Mouse (Mus musculus): ENCODE data around the gene Sept6. TPM values are rescaled to one million over a fixed set of nuclear protein-coding genes. Genes with fewer than 3 reads are reported as not detected.

Sept6 gene
- polyA plus RNA-seq, 2 experiments: 3.0 TPM

GRCm38 (mm10) chrX:37018150-37018654, 26.6 kb upstream of the Sept6 start:
- Histone ChIP-seq H3K4me3 (ENCODE audit: insufficient read depth in 1 of 2, low read depth in 2 of 2, low read length in 2 of 2) (no peak overlapping the region), H3K36me3 (replicated peaks; ENCODE audit: control insufficient read depth, insufficient read depth, low read depth) (no peaks in the 10 kb centered on the region), H3K27me3 (ENCODE audit: control insufficient read depth, insufficient read depth, low read length) (no peaks in the 10 kb centered on the region), H3K4me2 (ENCODE audit: low read depth) (no peak overlapping the region), H3K9me3 (ENCODE audit: control insufficient read depth, low read length) (no peaks in the 10 kb centered on the region), H3K27ac (no peak overlapping the region), H3K4me1 (replicated peaks; ENCODE audit: control insufficient read depth in 2 of 2, insufficient read depth in 2 of 2, low read length in 1 of 2) (no peaks in the 10 kb centered on the region), H3K9ac (replicated peaks) (no peak overlapping the region)
- 69% methylated on average over 9 of the region's 9 CpGs for WGBS (ENCODE audit: insufficient replicate concordance)
- ATAC-seq (ENCODE audit: insufficient read depth) (no peak), DNase-seq (ENCODE audit: low read depth in 3 of 3, low spot score in 3 of 3) (no peak)
- TF ChIP-seq CTCF (IDR thresholded peaks at IDR 0.05; ENCODE audit: low read depth): no peak
- no peak for TF ChIP-seq EP300 (IDR thresholded peaks at IDR 0.05; ENCODE audit: low read depth)

- Histone ChIP-seq H3K4me1 (replicated peaks; ENCODE audit: control insufficient read depth in 2 of 2, insufficient read depth in 2 of 2, low read length in 1 of 2) (no peaks in the 10 kb centered on the region), H3K4me3 (ENCODE audit: insufficient read depth in 1 of 2, low read depth in 2 of 2, low read length in 2 of 2) (no peak overlapping the region), H3K27me3 (ENCODE audit: control insufficient read depth, insufficient read depth, low read length) (no peaks in the 10 kb centered on the region), H3K27ac (no peak overlapping the region), H3K36me3 (replicated peaks; ENCODE audit: control insufficient read depth, insufficient read depth, low read depth) (no peaks in the 10 kb centered on the region), H3K4me2 (ENCODE audit: low read depth) (no peak overlapping the region), H3K9ac (replicated peaks) (no peak overlapping the region), H3K9me3 (ENCODE audit: control insufficient read depth, low read length) (no peaks in the 10 kb centered on the region)
- DNase-seq (ENCODE audit: low read depth in 3 of 3, low spot score in 3 of 3): no peak
- WGBS (ENCODE audit: insufficient replicate concordance): 40% methylated on average over 5 of the region's 5 CpGs
- ATAC-seq (ENCODE audit: insufficient read depth): no peak
- TF ChIP-seq CTCF (IDR thresholded peaks at IDR 0.05; ENCODE audit: low read depth): no peak
- no peak for TF ChIP-seq EP300 (IDR thresholded peaks at IDR 0.05; ENCODE audit: low read depth)
These were observed 22.3 kb upstream of the Sept6 start for GRCm38 (mm10) chrX:37013870-37014269.

- H3K9ac ChIP-seq (replicated peaks): no peak overlapping the region
- ATAC-seq (ENCODE audit: insufficient read depth) (no peak), DNase-seq (ENCODE audit: low read depth in 3 of 3, low spot score in 3 of 3) (no peak)
- 54% methylated on average over 4 of the region's 4 CpGs for WGBS (ENCODE audit: insufficient replicate concordance)
- TF ChIP-seq EP300 (IDR thresholded peaks at IDR 0.05; ENCODE audit: low read depth): no peak
- TF ChIP-seq CTCF (IDR thresholded peaks at IDR 0.05; ENCODE audit: low read depth): no peak
- no peak overlapping the region for H3K27ac ChIP-seq
- H3K4me3 ChIP-seq (ENCODE audit: insufficient read depth in 1 of 2, low read depth in 2 of 2, low read length in 2 of 2): no peak overlapping the region
- 0 out of 4 replicates have a peak, but pooled peaks cover 0 to 2% of the 10 kb centered on the region in 2 experiments for H3K4me1 ChIP-seq (replicated peaks; ENCODE audit: control insufficient read depth in 2 of 2, insufficient read depth in 2 of 2, low read length in 1 of 2)
- no peak overlapping the region for H3K4me2 ChIP-seq (ENCODE audit: low read depth)
- H3K27me3 ChIP-seq (ENCODE audit: control insufficient read depth, insufficient read depth, low read length): no peaks in the 10 kb centered on the region
- no peaks in the 10 kb centered on the region for H3K9me3 ChIP-seq (ENCODE audit: control insufficient read depth, low read length)
- H3K36me3 ChIP-seq (replicated peaks; ENCODE audit: control insufficient read depth, insufficient read depth, low read depth): no peaks in the 10 kb centered on the region
These were observed 555 bp downstream of the Sept6 start for GRCm38 (mm10) chrX:36991039-36991438.

- Histone ChIP-seq H3K36me3 (replicated peaks; ENCODE audit: control insufficient read depth, insufficient read depth, low read depth) (no peaks in the 10 kb centered on the region), H3K9ac (replicated peaks) (no peak overlapping the region), H3K9me3 (ENCODE audit: control insufficient read depth, low read length) (no peaks in the 10 kb centered on the region), H3K27ac (no peak overlapping the region), H3K4me1 (replicated peaks; ENCODE audit: control insufficient read depth in 2 of 2, insufficient read depth in 2 of 2, low read length in 1 of 2) (0 out of 4 replicates have a peak, but pooled peaks cover 0 to 2% of the 10 kb centered on the region in 2 experiments), H3K27me3 (ENCODE audit: control insufficient read depth, insufficient read depth, low read length) (no peaks in the 10 kb centered on the region), H3K4me2 (ENCODE audit: low read depth) (peak overlapping the region; percentile 61), H3K4me3 (ENCODE audit: insufficient read depth in 1 of 2, low read depth in 2 of 2, low read length in 2 of 2) (peak overlapping the region; percentile 54 to 74)
- ATAC-seq (ENCODE audit: insufficient read depth) (no peak), DNase-seq (ENCODE audit: low read depth in 3 of 3, low spot score in 3 of 3) (no peak)
- TF ChIP-seq CTCF (IDR thresholded peaks at IDR 0.05; ENCODE audit: low read depth) (no peak), EP300 (IDR thresholded peaks at IDR 0.05; ENCODE audit: low read depth) (no peak)
- 23% methylated on average over 7 of the region's 11 CpGs for WGBS (ENCODE audit: insufficient replicate concordance)
These were observed 1.7 kb downstream of the Sept6 start for GRCm38 (mm10) chrX:36989752-36990404.

GRCm38 (mm10) chrX:36989234-36989751, 2.3 kb downstream of the Sept6 start:
- peak overlapping the region; percentile 61 for H3K4me2 ChIP-seq (ENCODE audit: low read depth)
- no peak for TF ChIP-seq CTCF (IDR thresholded peaks at IDR 0.05; ENCODE audit: low read depth)
- no peak for TF ChIP-seq EP300 (IDR thresholded peaks at IDR 0.05; ENCODE audit: low read depth)
- no peaks in the 10 kb centered on the region for H3K27me3 ChIP-seq (ENCODE audit: control insufficient read depth, insufficient read depth, low read length)
- H3K4me3 ChIP-seq (ENCODE audit: insufficient read depth in 1 of 2, low read depth in 2 of 2, low read length in 2 of 2): peak overlapping the region; percentile 54 to 74
- 0 out of 4 replicates have a peak, but pooled peaks cover 0 to 2% of the 10 kb centered on the region in 2 experiments for H3K4me1 ChIP-seq (replicated peaks; ENCODE audit: control insufficient read depth in 2 of 2, insufficient read depth in 2 of 2, low read length in 1 of 2)
- 9% methylated on average over 24 of the region's 29 CpGs for WGBS (ENCODE audit: insufficient replicate concordance)
- no peaks in the 10 kb centered on the region for H3K36me3 ChIP-seq (replicated peaks; ENCODE audit: control insufficient read depth, insufficient read depth, low read depth)
- peak overlapping the region; percentile 25 for H3K9ac ChIP-seq (replicated peaks)
- no peaks in the 10 kb centered on the region for H3K9me3 ChIP-seq (ENCODE audit: control insufficient read depth, low read length)
- ATAC-seq (ENCODE audit: insufficient read depth) (peak; percentile 86), DNase-seq (ENCODE audit: low read depth in 3 of 3, low spot score in 3 of 3) (peak; percentile 26 to 40 (median 26))
- no peak overlapping the region for H3K27ac ChIP-seq
